Mouse (Mus musculus): ENCODE results near the gene Olfr780. TPM values are rescaled to one million over a fixed set of nuclear protein-coding genes. Genes with fewer than 3 reads are reported as not detected.
"Not testable (repeated sequence)": the region's sequence is repeated elsewhere in the genome, so short reads cannot be mapped to it uniquely, and the experiment has no call there.

The Olfr780 gene
- not detected in 2 replicates for polyA plus RNA-seq (2012; rRNA removed)
- not detected in 2 replicates for polyA plus RNA-seq (2014; fragmentation: Nextera tagmentation; extraction: Ambion mirVana)

GRCm38 (mm10) chr10:129317817-129318216 is at the start of gene Olfr780:
Olfr780 (plus strand) TSS chr10:129318117.
- DNase-seq (ENCODE audit: low read depth in 3 of 3, low spot score in 3 of 3) (no peak), ATAC-seq (ENCODE audit: insufficient read depth) (no peak)
- Histone ChIP-seq H3K4me3 (ENCODE audit: insufficient read depth in 1 of 2, low read depth in 2 of 2, low read length in 2 of 2) (no peak within 1 kb of the TSS), H3K9me3 (ENCODE audit: control insufficient read depth, low read length) (no peaks in the 10 kb centered on the region), H3K4me1 (replicated peaks; ENCODE audit: control insufficient read depth in 2 of 2, insufficient read depth in 2 of 2, low read length in 1 of 2) (no peaks in the 10 kb centered on the region), H3K27me3 (ENCODE audit: control insufficient read depth, insufficient read depth, low read length) (no peaks in the 10 kb centered on the region), H3K4me2 (ENCODE audit: low read depth) (no peak within 1 kb of the TSS), H3K9ac (replicated peaks) (no peak within 1 kb of the TSS), H3K36me3 (replicated peaks; ENCODE audit: control insufficient read depth, insufficient read depth, low read depth) (no peaks in the 10 kb centered on the region), H3K27ac (no peak within 1 kb of the TSS)
- WGBS (ENCODE audit: insufficient replicate concordance): 48% methylated on average over 3 of the region's 3 CpGs
- TF ChIP-seq CTCF (IDR thresholded peaks at IDR 0.05; ENCODE audit: low read depth) (no peak), EP300 (IDR thresholded peaks at IDR 0.05; ENCODE audit: low read depth) (no peak)

- Histone ChIP-seq H3K4me2 (ENCODE audit: low read depth) (no peak within 1 kb of the TSS), H3K9me3 (ENCODE audit: control insufficient read depth, low read length) (no peaks in the 10 kb centered on the region), H3K4me3 (ENCODE audit: insufficient read depth in 1 of 2, low read depth in 2 of 2, low read length in 2 of 2) (no peak within 1 kb of the TSS), H3K36me3 (replicated peaks; ENCODE audit: control insufficient read depth, insufficient read depth, low read depth) (no peaks in the 10 kb centered on the region), H3K4me1 (replicated peaks; ENCODE audit: control insufficient read depth in 2 of 2, insufficient read depth in 2 of 2, low read length in 1 of 2) (no peaks in the 10 kb centered on the region), H3K9ac (replicated peaks) (no peak within 1 kb of the TSS), H3K27me3 (ENCODE audit: control insufficient read depth, insufficient read depth, low read length) (no peaks in the 10 kb centered on the region), H3K27ac (no peak within 1 kb of the TSS)
- ATAC-seq (ENCODE audit: insufficient read depth): no peak
- TF ChIP-seq EP300 (IDR thresholded peaks at IDR 0.05; ENCODE audit: low read depth) (no peak), CTCF (IDR thresholded peaks at IDR 0.05; ENCODE audit: low read depth) (no peak)
- DNase-seq (ENCODE audit: low read depth in 3 of 3, low spot score in 3 of 3): no peak
- 68% methylated on average over 2 of the region's 2 CpGs for WGBS (ENCODE audit: insufficient replicate concordance)
Observed at GRCm38 (mm10) chr10:129271081-129271535, 46.8 kb upstream of the Olfr780 start, which contains the start of gene Olfr777. Olfr777 (minus strand) TSS chr10:129271485.

GRCm38 (mm10) chr10:129312973-129313372 is 4.9 kb upstream of the Olfr780 start:
- not testable (repeated sequence) for H3K4me2 ChIP-seq (ENCODE audit: low read depth); H3K27ac ChIP-seq; DNase-seq (ENCODE audit: low read depth in 3 of 3, low spot score in 3 of 3); H3K36me3 ChIP-seq (replicated peaks; ENCODE audit: control insufficient read depth, insufficient read depth, low read depth); ATAC-seq (ENCODE audit: insufficient read depth); H3K4me3 ChIP-seq (ENCODE audit: insufficient read depth in 1 of 2, low read depth in 2 of 2, low read length in 2 of 2); H3K9ac ChIP-seq (replicated peaks); H3K9me3 ChIP-seq (ENCODE audit: control insufficient read depth, low read length); H3K4me1 ChIP-seq (replicated peaks; ENCODE audit: control insufficient read depth in 2 of 2, insufficient read depth in 2 of 2, low read length in 1 of 2); H3K27me3 ChIP-seq (ENCODE audit: control insufficient read depth, insufficient read depth, low read length)
- WGBS (ENCODE audit: insufficient replicate concordance): 29% methylated on average over 1 of the region's 1 CpGs

- not testable (repeated sequence) for H3K27me3 ChIP-seq (ENCODE audit: control insufficient read depth, insufficient read depth, low read length); H3K36me3 ChIP-seq (replicated peaks; ENCODE audit: control insufficient read depth, insufficient read depth, low read depth); H3K27ac ChIP-seq; H3K9me3 ChIP-seq (ENCODE audit: control insufficient read depth, low read length); H3K4me1 ChIP-seq (replicated peaks; ENCODE audit: control insufficient read depth in 2 of 2, insufficient read depth in 2 of 2, low read length in 1 of 2); H3K4me3 ChIP-seq (ENCODE audit: insufficient read depth in 1 of 2, low read depth in 2 of 2, low read length in 2 of 2); H3K9ac ChIP-seq (replicated peaks); DNase-seq (ENCODE audit: low read depth in 3 of 3, low spot score in 3 of 3); ATAC-seq (ENCODE audit: insufficient read depth); H3K4me2 ChIP-seq (ENCODE audit: low read depth)
- no CpG with 5 or more reads among the region's 1 CpGs for WGBS (ENCODE audit: insufficient replicate concordance)
Observed at GRCm38 (mm10) chr10:129313521-129313920, 4.4 kb upstream of the Olfr780 start.

GRCm38 (mm10) chr10:129328554-129328953 is 10.6 kb downstream of the Olfr780 start, which contains the start of gene Olfr781:
Olfr781 (plus strand) TSS chr10:129328854.
- DNase-seq (ENCODE audit: low read depth in 3 of 3, low spot score in 3 of 3) (no peak), ATAC-seq (ENCODE audit: insufficient read depth) (no peak)
- Histone ChIP-seq H3K4me1 (replicated peaks; ENCODE audit: control insufficient read depth in 2 of 2, insufficient read depth in 2 of 2, low read length in 1 of 2) (no peaks in the 10 kb centered on the region), H3K36me3 (replicated peaks; ENCODE audit: control insufficient read depth, insufficient read depth, low read depth) (no peaks in the 10 kb centered on the region), H3K27ac (no peak within 1 kb of the TSS), H3K4me2 (ENCODE audit: low read depth) (no peak within 1 kb of the TSS), H3K4me3 (ENCODE audit: insufficient read depth in 1 of 2, low read depth in 2 of 2, low read length in 2 of 2) (no peak within 1 kb of the TSS), H3K27me3 (ENCODE audit: control insufficient read depth, insufficient read depth, low read length) (no peaks in the 10 kb centered on the region), H3K9me3 (ENCODE audit: control insufficient read depth, low read length) (no peaks in the 10 kb centered on the region; the same call in none of the 2 replicates), H3K9ac (replicated peaks) (no peak within 1 kb of the TSS)
- no peak for TF ChIP-seq EP300 (IDR thresholded peaks at IDR 0.05; ENCODE audit: low read depth)
- no peak for TF ChIP-seq CTCF (IDR thresholded peaks at IDR 0.05; ENCODE audit: low read depth)
